Mouse (Mus musculus) induced T-regulatory cell, adult 2 months (primary cell): ENCODE measurements around the gene Trim62.

Experiments used
- DNase-seq: peaks from one replicate; pipeline ENCODE4 v3.0.0-alpha.2; 2012; ENCODE audit warnings: low read depth

Trim62 gene

GRCm38 (mm10) chr4:128883379-128883781 lies at the start of gene Trim62:
Gene Trim62, plus strand, starts transcription at chr4:128883580.
- peak; percentile 80 for DNase-seq

- DNase-seq, result no peak
Measured at GRCm38 (mm10) chr4:128838202-128838601, 45.2 kb upstream of the Trim62 start.

- no peak for DNase-seq
Measured at GRCm38 (mm10) chr4:128839811-128840738, 43.3 kb upstream of the Trim62 start.

GRCm38 (mm10) chr4:128841259-128841658 lies 42.1 kb upstream of the Trim62 start:
- no peak for DNase-seq

- DNase-seq, result peak; percentile 66
Measured at GRCm38 (mm10) chr4:128844566-128844965, 38.8 kb upstream of the Trim62 start.

- no peak for DNase-seq
Measured at GRCm38 (mm10) chr4:128845367-128845973, 37.9 kb upstream of the Trim62 start.

- DNase-seq, result peak; percentile 67
Measured at GRCm38 (mm10) chr4:128848961-128849360, 34.4 kb upstream of the Trim62 start.

GRCm38 (mm10) chr4:128849686-128850085 lies 33.7 kb upstream of the Trim62 start:
- DNase-seq, result no peak

GRCm38 (mm10) chr4:128852266-128852887 lies 31.0 kb upstream of the Trim62 start:
- no peak for DNase-seq

GRCm38 (mm10) chr4:128853117-128853516 lies 30.3 kb upstream of the Trim62 start:
- no peak for DNase-seq

- DNase-seq, result no peak
Measured at GRCm38 (mm10) chr4:128855613-128856040, 27.8 kb upstream of the Trim62 start.

- DNase-seq, result no peak
Measured at GRCm38 (mm10) chr4:128857212-128857611, 26.2 kb upstream of the Trim62 start.

GRCm38 (mm10) chr4:128858226-128858625 lies 25.2 kb upstream of the Trim62 start:
- peak; percentile 81 for DNase-seq

- peak; percentile 40 for DNase-seq
Measured at GRCm38 (mm10) chr4:128858878-128859277, 24.5 kb upstream of the Trim62 start.

GRCm38 (mm10) chr4:128872992-128873391 lies 10.4 kb upstream of the Trim62 start:
- no peak for DNase-seq

GRCm38 (mm10) chr4:128874062-128874461 lies 9.3 kb upstream of the Trim62 start:
- no peak for DNase-seq

GRCm38 (mm10) chr4:128875439-128875838 lies 7.9 kb upstream of the Trim62 start:
- no peak for DNase-seq

GRCm38 (mm10) chr4:128877520-128877919 lies 5.9 kb upstream of the Trim62 start:
- no peak for DNase-seq

- DNase-seq, result no peak
Measured at GRCm38 (mm10) chr4:128878901-128879491, 4.4 kb upstream of the Trim62 start.

GRCm38 (mm10) chr4:128883801-128884710 lies 676 bp downstream of the Trim62 start:
- peak; percentile 74 for DNase-seq

GRCm38 (mm10) chr4:128884711-128885095 lies 1.3 kb downstream of the Trim62 start:
- DNase-seq, result no peak
